Mouse (Mus musculus) layer of hippocampus, adult 2 months (tissue): ENCODE measurements around the gene Ildr2. TPM values are rescaled to one million over a fixed set of nuclear protein-coding genes. Genes with fewer than 3 reads are reported as not detected.

Experiments
- DNase-seq, 2 experiments: peaks; one replicate each; pipeline ENCODE4 v3.0.0; 2022; ENCODE audit warnings: low spot score in 2 of 2
- H3K27ac ChIP-seq: fragments of 200-600 bp; 2 replicates; pipeline ENCODE4 v1.8.1; 2022
- H3K4me3 ChIP-seq: fragments of 200-600 bp; 2 replicates; pipeline ENCODE4 v1.8.1; 2022; ENCODE audit warnings: mild to moderate bottlenecking
- CTCF ChIP-seq: fragments of 200-600 bp; conservative IDR thresholded peaks from 2 replicates; pipeline ENCODE4 v1.8.1; 2022; ENCODE audit warnings: antibody characterized with exemption, mild to moderate bottlenecking, moderate library complexity
- total RNA-seq, 2 experiments: library from RNA; stranded (reverse); gene quantifications; 2 replicates each; pipeline ENCODE4 v1.2.3; 2021

Ildr2 gene
- total RNA-seq, 2 experiments from 2014 or later, result 71.5 to 73.6 TPM

DNA sequence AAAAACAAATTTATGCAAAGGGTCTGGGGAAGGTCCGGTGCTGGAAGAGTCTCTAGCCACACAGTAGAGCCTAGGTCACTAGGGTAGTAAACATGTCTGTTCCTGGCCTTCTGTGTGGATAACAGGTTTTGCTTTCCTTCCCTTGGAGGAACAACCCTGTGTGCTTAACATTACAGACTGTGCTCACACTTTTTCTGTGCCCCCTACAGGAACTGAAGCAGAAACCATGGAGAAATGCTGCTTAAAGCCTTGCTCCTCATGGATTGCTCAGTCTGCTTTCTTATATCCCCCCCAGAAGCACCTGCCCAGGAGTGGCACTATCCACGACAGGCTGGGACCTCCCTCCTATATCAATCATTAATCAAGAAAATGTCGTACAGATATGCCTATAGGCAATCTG lies 107.9 kb downstream of the Ildr2 start:
- H3K4me3 ChIP-seq, result no peak overlapping the region
- no peak for DNase-seq
- peak; percentile 54 for TF ChIP-seq CTCF
- H3K27ac ChIP-seq, result no peak overlapping the region

DNA sequence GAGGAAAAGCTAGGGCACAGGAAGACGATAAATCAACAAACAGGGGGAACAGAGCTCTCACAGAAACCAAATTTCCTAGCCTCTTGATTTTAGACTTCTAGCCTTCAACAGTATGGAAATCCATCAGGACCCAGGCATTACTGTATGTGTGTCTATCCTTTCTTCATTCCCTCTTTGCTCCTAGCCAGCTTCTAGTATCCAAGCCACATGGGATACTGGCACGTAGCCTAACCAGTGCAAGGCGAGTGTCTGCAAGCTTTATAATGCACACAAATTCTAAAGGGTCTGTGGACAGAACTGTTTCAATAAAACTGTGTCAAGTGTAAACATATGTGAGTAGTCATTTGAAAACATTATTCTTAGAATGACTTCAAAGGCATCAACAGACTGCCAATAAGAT lies 108.7 kb downstream of the Ildr2 start:
- Histone ChIP-seq H3K27ac (no peak overlapping the region), H3K4me3 (no peak overlapping the region)
- TF ChIP-seq CTCF, result no peak
- no peak for DNase-seq

DNA sequence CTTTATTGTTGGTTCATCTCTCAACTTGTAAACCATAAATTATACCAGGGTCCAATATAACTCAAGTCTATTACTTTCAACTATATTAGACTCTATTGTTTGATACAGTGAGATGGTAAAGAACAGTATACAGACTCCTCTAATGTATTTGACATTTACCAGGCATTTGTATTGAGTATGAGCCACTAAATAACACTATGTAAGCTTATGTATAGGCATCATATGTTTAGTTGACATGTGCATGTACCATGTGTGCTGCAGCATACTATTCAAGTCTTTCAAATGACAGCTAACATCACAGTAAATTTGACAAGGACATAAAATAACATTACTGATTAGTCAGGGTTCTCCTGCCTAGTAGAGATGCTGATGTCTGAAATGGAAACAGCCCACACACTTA lies 109.2 kb downstream of the Ildr2 start:
- no peak for TF ChIP-seq CTCF
- Histone ChIP-seq H3K4me3 (no peak overlapping the region), H3K27ac (no peak overlapping the region)
- no peak for DNase-seq

Other genes starting within 250 kb of the Ildr2 start
- gene Dusp27, start 126.2 kb upstream of the Ildr2 start, total RNA-seq, result not detected
- gene Gpa33, start 123.9 kb upstream of the Ildr2 start, total RNA-seq, result not detected
- gene Mael, start 15.4 kb upstream of the Ildr2 start, total RNA-seq, result not detected
- gene Tada1, start 125.0 kb downstream of the Ildr2 start, total RNA-seq, result 10 to 100 TPM; 35.2 to 38.2 TPM
- 10 to 100 TPM; 29.7 to 36.1 TPM for gene Pogk, start 155.7 kb downstream of the Ildr2 start, total RNA-seq
- not detected for gene Gm4846, start 243.4 kb downstream of the Ildr2 start, total RNA-seq